Mouse (Mus musculus) brain, embryonic 14.5 days (tissue): Measurements from ENCODE around the gene Cep128.

ENCODE experiments used
- CTCF ChIP-seq: fragments of 200-500 bp; IDR thresholded peaks from 2 replicates; pipeline ENCODE4 v1.5.1; 2012; ENCODE audit warnings: inconsistent platforms, mild to moderate bottlenecking, moderate library complexity, borderline replicate concordance; ENCODE audit not compliant: insufficient read depth, insufficient read length; ENCODE audit errors: extremely low read depth
- POLR2A ChIP-seq: fragments of 200-500 bp; IDR thresholded peaks from 2 replicates; pipeline ENCODE4 v1.6.1; 2012; ENCODE audit warnings: mild to moderate bottlenecking, inconsistent platforms, borderline replicate concordance; ENCODE audit not compliant: poor library complexity, insufficient read depth, insufficient read length, severe bottlenecking; ENCODE audit errors: extremely low read depth

- no peak for TF ChIP-seq CTCF
- no peak for TF ChIP-seq POLR2A
These were observed 78.4 kb downstream of the Cep128 start for GRCm38 (mm10) chr12:91305769-91306168.
